Mouse (Mus musculus) ES-Bruce4 (cell line): ENCODE measurements around the gene Slc1a2. TPM values are rescaled to one million over a fixed set of nuclear protein-coding genes. Genes with fewer than 3 reads are reported as not detected.

Experiments
- H3K27ac ChIP-seq: 2 replicates; pipeline ENCODE4 v1.5.1; 2012; ENCODE audit warnings: low read length, inconsistent platforms; ENCODE audit not compliant: insufficient read depth
- H3K27me3 ChIP-seq: 2 replicates; pipeline ENCODE4 v1.6.1; 2012; ENCODE audit warnings: mild to moderate bottlenecking, low read length, inconsistent platforms; ENCODE audit not compliant: control insufficient read depth, poor library complexity, insufficient read depth, severe bottlenecking
- H3K36me3 ChIP-seq: 2 replicates; pipeline ENCODE4 v1.6.1; 2012; ENCODE audit warnings: inconsistent platforms, mild to moderate bottlenecking, low read length, moderate library complexity; ENCODE audit not compliant: control insufficient read depth, poor library complexity, insufficient read depth, severe bottlenecking
- H3K4me1 ChIP-seq: one replicate; pipeline ENCODE4 v1.8.1; 2011; ENCODE audit warnings: low read length; ENCODE audit not compliant: control insufficient read depth, insufficient read depth
- H3K4me3 ChIP-seq: 2 replicates; pipeline ENCODE4 v1.5.1; 2011; ENCODE audit warnings: low read depth, mild to moderate bottlenecking, low read length
- H3K9ac ChIP-seq: 2 replicates; pipeline ENCODE4 v1.6.1; 2012; ENCODE audit warnings: low read depth, mild to moderate bottlenecking, inconsistent platforms; ENCODE audit not compliant: poor library complexity, severe bottlenecking
- H3K9me3 ChIP-seq: replicated peaks from 2 replicates; pipeline ENCODE4 v1.6.1; 2012; ENCODE audit warnings: mild to moderate bottlenecking, low read length, inconsistent platforms; ENCODE audit not compliant: control insufficient read depth, poor library complexity, insufficient read depth, severe bottlenecking
- CTCF ChIP-seq: IDR thresholded peaks from one replicate; pipeline ENCODE4 v1.8.1; 2011; ENCODE audit warnings: low read depth, low read length
- EP300 ChIP-seq: IDR thresholded peaks from 2 replicates; pipeline ENCODE4 v1.6.1; 2011; ENCODE audit warnings: low read depth, low read length; ENCODE audit not compliant: insufficient read depth
- POLR2A ChIP-seq: IDR thresholded peaks from one replicate; pipeline ENCODE4 v1.8.1; 2011; ENCODE audit warnings: low read length; ENCODE audit not compliant: insufficient read depth
- polyA plus RNA-seq: library from polyadenylated mRNA; stranded (reverse); fragments of >200 nt; gene quantifications from 2 replicates; pipeline ENCODE4 v1.2.4, GENCODE M21; 2011; ENCODE audit warnings: low read depth; ENCODE audit not compliant: missing spikeins, insufficient read depth, insufficient read length

Gene Slc1a2
- polyA plus RNA-seq: 0.09 and 1.3 TPM in 2 replicates

DNA sequence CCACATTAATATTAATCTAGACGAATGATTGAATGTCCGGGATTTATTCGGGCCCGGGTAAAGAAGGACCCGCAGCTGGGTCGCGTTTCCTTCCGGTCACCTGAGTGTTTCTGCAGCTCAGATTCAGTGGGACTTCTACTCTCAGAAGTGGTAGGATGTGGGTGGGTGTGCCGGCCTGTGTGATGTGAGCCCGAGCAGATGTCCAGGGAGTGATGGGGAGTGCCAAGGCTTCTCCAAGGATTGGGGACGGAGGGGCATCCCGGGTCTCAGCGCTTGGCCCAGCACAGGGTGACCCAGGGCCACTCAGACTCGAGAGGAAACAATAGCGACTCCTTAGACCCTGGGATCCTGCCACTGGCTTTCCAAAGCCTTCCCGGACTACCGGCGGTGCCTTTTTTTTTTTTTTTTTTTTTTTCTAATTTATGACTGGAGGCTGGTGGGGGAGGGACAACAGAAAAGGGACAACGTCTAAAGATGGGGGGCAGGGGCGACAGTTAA is at the start of gene Slc1a2:
Gene Slc1a2, plus strand, starts transcription at position 497 of the 498 bp plus-strand sequence.
- Histone ChIP-seq H3K4me1 (no peaks in the 10 kb centered on the region), H3K27ac (no peak within 1 kb of the TSS)
- TF ChIP-seq EP300 (no peak), CTCF (no peak), POLR2A (no peak)

GRCm38 (mm10) chr2:102610485-102610884 is 48.0 kb upstream of the Slc1a2 start:
- Histone ChIP-seq H3K4me3 (no peak overlapping the region), H3K36me3 (no peaks in the 10 kb centered on the region), H3K27ac (no peak overlapping the region), H3K4me1 (no peaks in the 10 kb centered on the region), H3K27me3 (no peaks in the 10 kb centered on the region), H3K9me3 (no peaks in the 10 kb centered on the region), H3K9ac (no peak overlapping the region)
- TF ChIP-seq CTCF (no peak), EP300 (no peak), POLR2A (no peak)

More for the DNA sequence above, at the start of gene Slc1a2:
- Histone ChIP-seq H3K4me3 (peak within 1 kb of the TSS; percentile 61), H3K36me3 (no peaks in the 10 kb centered on the region), H3K27me3 (peaks cover 14% of the 10 kb centered on the region), H3K9ac (peak within 1 kb of the TSS; percentile 42), H3K9me3 (no peaks in the 10 kb centered on the region)

DNA sequence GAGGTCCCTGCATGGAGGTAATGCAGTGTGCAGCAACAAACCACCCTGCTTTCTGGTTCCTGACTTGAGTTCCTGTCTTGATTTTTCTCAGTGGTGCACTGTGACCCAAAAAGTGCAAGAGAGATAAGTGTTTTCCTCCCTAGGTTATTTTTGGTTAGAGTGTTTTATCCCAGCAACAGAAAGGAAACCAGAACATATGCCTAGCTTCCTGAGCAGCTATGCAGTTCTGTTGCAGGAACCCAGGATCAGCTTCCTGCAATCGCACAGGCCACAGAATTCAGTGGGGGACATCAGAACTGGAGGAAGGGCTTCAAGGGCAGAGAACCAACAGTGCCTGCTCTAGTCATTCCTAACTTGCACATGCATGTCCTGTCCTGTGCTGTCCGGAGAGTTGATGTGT is 41.8 kb upstream of the Slc1a2 start:
- Histone ChIP-seq H3K27ac (no peak overlapping the region), H3K4me3 (no peak overlapping the region), H3K4me1 (no peaks in the 10 kb centered on the region)

GRCm38 (mm10) chr2:102620744-102621429 is 37.6 kb upstream of the Slc1a2 start:
- no peaks in the 10 kb centered on the region for H3K9me3 ChIP-seq
- H3K36me3 ChIP-seq: no peaks in the 10 kb centered on the region
- TF ChIP-seq CTCF (no peak), EP300 (no peak), POLR2A (no peak)
- H3K27ac ChIP-seq: no peak overlapping the region
- H3K4me3 ChIP-seq: no peak overlapping the region
- no peaks in the 10 kb centered on the region for H3K27me3 ChIP-seq
- no peaks in the 10 kb centered on the region for H3K4me1 ChIP-seq
- no peak overlapping the region for H3K9ac ChIP-seq

More for the DNA sequence above, 41.8 kb upstream of the Slc1a2 start:
- Histone ChIP-seq H3K36me3 (no peaks in the 10 kb centered on the region), H3K9me3 (no peaks in the 10 kb centered on the region), H3K9ac (no peak overlapping the region), H3K27me3 (no peaks in the 10 kb centered on the region)
- TF ChIP-seq POLR2A (no peak), EP300 (no peak), CTCF (no peak)

DNA sequence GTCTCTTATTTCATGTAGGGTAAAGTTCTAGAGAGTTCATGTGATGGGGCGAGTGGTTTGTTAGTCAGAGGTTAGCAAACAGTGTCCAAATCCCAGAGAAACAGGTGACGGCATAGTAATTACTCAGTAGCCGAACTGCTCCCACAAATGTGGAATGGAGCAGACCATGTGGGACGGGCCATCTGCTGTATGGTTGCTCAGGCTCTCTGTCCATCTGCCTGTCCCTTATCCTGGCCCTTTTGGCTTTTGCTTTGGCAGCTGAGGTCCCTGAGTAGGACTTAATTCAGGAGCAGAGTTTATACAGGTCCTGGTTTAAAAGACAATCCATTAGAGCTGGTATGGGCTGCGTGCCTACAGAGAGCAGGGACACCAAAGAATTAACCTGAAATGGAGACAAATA is 36.3 kb upstream of the Slc1a2 start:
- Histone ChIP-seq H3K27me3 (no peaks in the 10 kb centered on the region), H3K4me3 (no peak overlapping the region), H3K9me3 (no peaks in the 10 kb centered on the region), H3K4me1 (no peaks in the 10 kb centered on the region), H3K27ac (no peak overlapping the region), H3K36me3 (no peaks in the 10 kb centered on the region), H3K9ac (no peak overlapping the region)
- TF ChIP-seq CTCF (no peak), POLR2A (no peak), EP300 (no peak)

- Histone ChIP-seq H3K27me3 (no peaks in the 10 kb centered on the region), H3K27ac (no peak overlapping the region), H3K4me1 (no peaks in the 10 kb centered on the region), H3K4me3 (no peak overlapping the region), H3K9me3 (no peaks in the 10 kb centered on the region), H3K36me3 (no peaks in the 10 kb centered on the region), H3K9ac (no peak overlapping the region)
- TF ChIP-seq POLR2A (no peak), EP300 (no peak), CTCF (no peak)
These were observed 35.5 kb upstream of the Slc1a2 start for GRCm38 (mm10) chr2:102622943-102623342.
